Mouse (Mus musculus): ENCODE measurements around the gene Ropn1l.
A peak's percentile ranks its signal among the peaks of the same experiment; 100 is the strongest.

The Ropn1l gene

DNA sequence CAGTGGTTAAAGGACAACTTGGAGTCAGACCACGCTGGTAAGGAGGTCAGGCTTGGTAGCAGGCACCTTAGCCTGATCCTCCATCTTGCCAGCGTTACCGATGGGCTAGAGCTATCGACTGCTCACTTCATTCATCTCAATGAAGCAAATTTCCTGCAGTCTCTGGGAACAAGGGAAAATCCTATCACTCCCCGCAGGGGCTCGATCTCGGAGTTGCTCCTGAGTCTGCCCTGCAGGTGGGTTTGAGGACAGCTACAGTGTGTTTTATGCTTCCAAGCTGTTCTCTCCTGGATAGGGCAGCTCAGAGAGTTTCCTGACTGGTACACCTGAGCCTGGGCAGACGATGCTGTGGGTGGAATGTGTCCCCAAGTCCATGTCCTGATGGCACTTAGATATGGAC, 49.2 kb downstream of the Ropn1l start:
- DNase-seq: no peak

- no peak for DNase-seq
Observed at GRCm38 (mm10) chr15:31402200-31402892, 51.2 kb downstream of the Ropn1l start.

DNA sequence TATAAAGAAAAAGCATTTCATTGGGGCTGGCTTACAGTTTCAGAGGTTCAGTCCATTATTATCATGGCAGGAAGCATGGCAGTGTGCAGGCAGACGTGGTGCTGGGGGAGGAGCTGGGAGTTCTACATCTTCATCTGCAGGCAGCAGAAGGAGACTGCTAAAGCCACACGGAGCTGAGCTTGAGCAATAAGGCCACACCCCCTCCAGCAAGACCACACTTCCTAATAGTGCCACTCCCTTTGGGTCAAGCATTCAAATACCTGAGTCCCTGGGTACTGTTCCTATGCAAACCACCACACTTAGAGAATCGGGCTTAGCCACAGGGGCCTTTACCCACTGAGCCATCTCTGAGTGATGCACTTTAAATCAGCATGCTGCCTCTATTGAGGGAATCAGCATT, 52.6 kb downstream of the Ropn1l start:
- no peak for DNase-seq

DNA sequence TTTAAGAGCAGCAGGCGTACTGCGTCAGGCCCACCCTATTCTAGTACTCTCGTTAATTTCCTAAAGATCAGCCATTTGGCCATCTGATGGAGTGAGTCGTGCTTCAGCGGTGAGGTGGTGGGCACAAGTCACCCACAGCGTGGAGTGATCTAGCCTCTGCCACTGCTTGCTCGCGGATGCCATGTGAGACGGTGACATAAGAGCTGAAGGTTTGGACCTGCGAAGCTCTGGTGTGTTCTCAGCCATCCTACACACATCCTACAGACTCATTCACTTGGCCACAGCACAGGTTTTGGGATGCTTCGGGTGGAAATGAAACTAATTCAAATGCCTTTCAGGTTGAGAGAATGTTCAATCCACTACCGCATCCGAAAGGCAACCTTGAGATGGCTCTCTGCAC, 54.8 kb downstream of the Ropn1l start:
- DNase-seq: no peak

DNA sequence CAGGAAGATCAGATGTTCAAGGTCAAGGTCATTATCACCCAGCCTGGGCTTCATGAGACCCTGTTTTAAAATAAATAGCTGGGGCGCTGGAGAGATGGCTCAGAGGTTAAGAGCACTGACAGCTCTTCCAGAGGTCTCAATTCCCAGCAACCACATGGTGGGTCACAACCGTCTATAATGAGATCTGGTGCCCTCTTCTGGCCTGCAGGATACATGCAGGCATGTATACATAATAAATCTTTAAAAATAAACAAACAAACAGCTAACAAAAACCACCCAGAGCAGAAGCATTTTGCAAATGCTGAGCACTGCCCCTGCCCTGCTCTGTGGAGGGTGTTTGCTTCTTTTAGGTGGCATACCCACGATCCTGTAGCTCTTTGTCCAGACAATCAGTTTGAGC, 56.2 kb downstream of the Ropn1l start:
- no peak for DNase-seq

- DNase-seq: no peak
Observed at GRCm38 (mm10) chr15:31396755-31397154, 56.8 kb downstream of the Ropn1l start.

- peak; percentile 67 for DNase-seq
Observed at GRCm38 (mm10) chr15:31395986-31396385, 57.6 kb downstream of the Ropn1l start.

DNA sequence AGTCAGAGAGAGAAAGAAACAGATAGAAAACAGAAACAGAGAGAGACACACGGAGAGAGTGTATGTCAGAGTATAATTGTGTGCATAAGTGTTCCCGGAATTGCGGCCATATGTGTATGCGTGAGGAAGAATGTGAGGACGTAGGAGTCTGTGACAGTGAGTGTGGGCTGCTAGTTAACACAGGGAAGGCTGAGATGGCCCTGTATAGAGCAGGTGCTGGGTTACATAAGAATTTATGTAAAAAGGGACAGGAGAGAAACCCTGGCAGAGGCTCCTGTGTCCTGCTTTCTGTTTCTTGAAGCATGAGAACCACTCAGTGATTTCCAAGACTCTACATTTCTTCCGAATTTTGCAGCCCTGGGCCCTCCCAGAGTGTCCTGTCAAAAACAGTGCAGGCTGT, 60.1 kb downstream of the Ropn1l start:
- no peak for DNase-seq

DNA sequence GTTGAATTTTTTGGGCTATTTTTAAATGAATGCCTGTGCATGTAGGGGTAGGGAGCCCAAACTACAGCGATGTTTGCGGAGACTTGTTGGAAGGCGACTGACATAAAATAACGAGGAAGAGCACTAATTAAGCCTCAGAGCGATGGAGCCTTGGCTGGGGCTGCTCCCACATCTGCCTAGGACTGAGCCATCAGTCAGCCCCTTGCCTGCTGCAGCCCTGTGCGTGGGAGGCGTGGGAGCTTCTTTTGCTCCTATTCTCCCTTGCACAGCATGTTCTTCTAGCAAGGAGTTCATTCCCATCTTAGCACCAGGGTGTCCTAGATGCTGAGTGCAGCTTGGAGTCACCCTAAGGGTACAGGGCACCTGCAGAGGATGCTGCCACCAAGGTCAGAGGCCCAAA, 60.8 kb downstream of the Ropn1l start:
- DNase-seq: no peak

GRCm38 (mm10) chr15:31392135-31392534, 61.4 kb downstream of the Ropn1l start:
- no peak for DNase-seq

All from kidney, adult 11 months (tissue).